Mouse (Mus musculus) testis, postnatal 14 days (tissue): ENCODE results near the gene Gm3248.
"Not testable (repeated sequence)": the region's sequence is repeated elsewhere in the genome, so short reads cannot be mapped to it uniquely, and the experiment has no call there.

Experiments
- DNase-seq: peaks from one replicate; pipeline ENCODE4 v3.0.0; 2021; ENCODE audit warnings: low spot score

Gene Gm3248

GRCm38 (mm10) chr14:5961635-5962034 lies at the start of gene Gm3248:
Gene Gm3248, minus strand, starts transcription at chr14:5961745.
- DNase-seq = not testable (repeated sequence)

GRCm38 (mm10) chr14:5987136-5987535 lies 25.6 kb upstream of the Gm3248 start:
- DNase-seq = peak; percentile 4

- DNase-seq = not testable (repeated sequence)
Observed at GRCm38 (mm10) chr14:5979037-5979436, 17.5 kb upstream of the Gm3248 start, which contains the start of gene Gm3453. Gene Gm3453, minus strand, starts transcription at chr14:5979137.

GRCm38 (mm10) chr14:5962441-5962840 lies 896 bp upstream of the Gm3248 start:
- DNase-seq = not testable (repeated sequence)

GRCm38 (mm10) chr14:5961102-5961501 lies 443 bp downstream of the Gm3248 start:
- DNase-seq = not testable (repeated sequence)

GRCm38 (mm10) chr14:5960479-5960878 lies 1.1 kb downstream of the Gm3248 start:
- DNase-seq = not testable (repeated sequence)

GRCm38 (mm10) chr14:5923276-5923675 lies 38.3 kb downstream of the Gm3248 start:
- DNase-seq = not testable (repeated sequence)

GRCm38 (mm10) chr14:5918330-5918942 lies 43.1 kb downstream of the Gm3248 start:
- DNase-seq = not testable (repeated sequence)

GRCm38 (mm10) chr14:5913701-5914100 lies 47.8 kb downstream of the Gm3248 start:
- DNase-seq = peak; percentile 3
